20 mouse cellular contexts compared by ENCODE assay signal in genomic region chr5:138280829-138281228, GRCm38 (mm10). TPM values are rescaled to one million over a fixed set of nuclear protein-coding genes. Genes with fewer than 3 reads are reported as not detected.
DNase-seq lines count a peak whose midpoint lies in the region; ATAC-seq and TF ChIP-seq lines count a peak whose summit lies in the region.
"Had no signal": no experiment of that assay in that cellular context is flagged by ENCODE, and none has a peak within 500 bp of the region (broad histone marks: within the 10 kb centered on the region; RNA-seq: fewer than 3 reads in every experiment).

No protein-coding gene starts in this region.

- no peak overlapping the region for H3K27ac ChIP-seq in forebrain, postnatal 0 days (ENCODE audit: low read depth, low read length)
- no peak overlapping the region for H3K27ac ChIP-seq in forebrain, embryonic 16.5 days (ENCODE audit: low read length)
- H3K27ac ChIP-seq in limb, embryonic 14.5 days (replicated peaks; ENCODE audit: low read depth, low read length): no peak overlapping the region
- no peak overlapping the region for H3K27ac ChIP-seq in limb, embryonic 10.5 days
- H3K27ac ChIP-seq in ES-Bruce4 (ENCODE audit: insufficient read depth, low read length): no peak overlapping the region
- no peak overlapping the region for H3K27ac ChIP-seq in midbrain, embryonic 16.5 days (ENCODE audit: low read length)
- H3K27ac ChIP-seq: embryonic facial prominence, embryonic 12.5 days; heart, embryonic 15.5 days; macrophage had no signal

- H3K9ac ChIP-seq in forebrain, postnatal 0 days: no peak overlapping the region
- no peak overlapping the region for H3K9ac ChIP-seq in forebrain, embryonic 16.5 days (replicated peaks; ENCODE audit: low read depth, low read length)
- no peak overlapping the region for H3K9ac ChIP-seq in limb, embryonic 14.5 days (ENCODE audit: low read depth, low read length, severe bottlenecking)
- no peak overlapping the region for H3K9ac ChIP-seq in ES-Bruce4 (ENCODE audit: low read depth, poor library complexity, severe bottlenecking)
- H3K9ac ChIP-seq in midbrain, embryonic 16.5 days (ENCODE audit: low read depth, low read length): no peak overlapping the region
- H3K9ac ChIP-seq: embryonic facial prominence, embryonic 12.5 days; heart, embryonic 15.5 days had no signal

- no peak for TF ChIP-seq POLR2A in limb, embryonic 14.5 days (IDR thresholded peaks at IDR 0.05; ENCODE audit: borderline replicate concordance, extremely low read depth, insufficient read depth, insufficient read length)
- TF ChIP-seq POLR2A in ES-Bruce4 (IDR thresholded peaks at IDR 0.05; ENCODE audit: insufficient read depth, low read length): no peak

- WGBS in forebrain, postnatal 0 days: 95% methylated on average over 15 of the region's 15 CpGs
- 92% methylated on average over 15 of the region's 15 CpGs for WGBS in forebrain, embryonic 16.5 days
- 95% methylated on average over 15 of the region's 15 CpGs for WGBS in limb, embryonic 14.5 days
- 88% methylated on average over 15 of the region's 15 CpGs for WGBS in limb, embryonic 10.5 days
- WGBS in midbrain, embryonic 16.5 days: 93% methylated on average over 15 of the region's 15 CpGs

- DNase-seq in forebrain, postnatal 0 days: no peak
- no peak for DNase-seq in limb, embryonic 14.5 days (ENCODE audit: low spot score)
- no peak for DNase-seq in limb, embryonic 10.5 days (ENCODE audit: low spot score)
- no peak for DNase-seq in frontal cortex, postnatal 36 days (ENCODE audit: low spot score in 2 of 2)
- no peak for DNase-seq in embryo, embryonic 11 days
- DNase-seq: adrenal gland, adult 2 months; B cell, adult 2 months; cerebellum, postnatal 10 days; gastrocnemius, postnatal 14 days; kidney, adult 9 months; thymus, postnatal 14 days had no signal

- no peak for TF ChIP-seq EP300 in ES-Bruce4 (IDR thresholded peaks at IDR 0.05; ENCODE audit: insufficient read depth, low read depth, low read length)

- no peak for ATAC-seq in forebrain, postnatal 0 days
- ATAC-seq in forebrain, embryonic 16.5 days: no peak
- no peak for ATAC-seq in limb, embryonic 14.5 days (ENCODE audit: low FRiP score, low read depth)
- ATAC-seq in midbrain, embryonic 16.5 days: no peak

- peak overlapping the region; percentile 61; the same call in 1 of the 2 replicates for H3K4me2 ChIP-seq in forebrain, postnatal 0 days (ENCODE audit: low read depth)
- no peak overlapping the region for H3K4me2 ChIP-seq in forebrain, embryonic 16.5 days (ENCODE audit: low read length)
- peak overlapping the region; percentile 69; the same call in 1 of the 2 replicates for H3K4me2 ChIP-seq in limb, embryonic 14.5 days (replicated peaks; ENCODE audit: low read depth, low read length, severe bottlenecking)
- H3K4me2 ChIP-seq in midbrain, embryonic 16.5 days (ENCODE audit: low read length): no peak overlapping the region; the same call in 1 of the 2 replicates

- no peaks in the 10 kb centered on the region for H3K9me3 ChIP-seq in forebrain, postnatal 0 days (ENCODE audit: low read length)
- peaks cover 7% of the 10 kb centered on the region for H3K9me3 ChIP-seq in forebrain, embryonic 16.5 days (ENCODE audit: control insufficient read depth, low read length)
- peaks cover 6% of the 10 kb centered on the region; the same call in 1 of the 2 replicates for H3K9me3 ChIP-seq in limb, embryonic 14.5 days (ENCODE audit: control insufficient read depth, low read length)
- H3K9me3 ChIP-seq in limb, embryonic 10.5 days (replicated peaks): no peaks in the 10 kb centered on the region
- H3K9me3 ChIP-seq in ES-Bruce4 (replicated peaks; ENCODE audit: control insufficient read depth, insufficient read depth, low read length, poor library complexity, severe bottlenecking): no peaks in the 10 kb centered on the region
- H3K9me3 ChIP-seq in midbrain, embryonic 16.5 days (replicated peaks; ENCODE audit: control insufficient read depth, low read length, poor library complexity, severe bottlenecking): no peaks in the 10 kb centered on the region
- H3K9me3 ChIP-seq: embryonic facial prominence, embryonic 12.5 days; heart, embryonic 15.5 days had no signal

- H3K36me3 ChIP-seq in forebrain, postnatal 0 days (ENCODE audit: insufficient read depth): peaks cover 10% of the 10 kb centered on the region; the same call in 1 of the 2 replicates
- H3K36me3 ChIP-seq in forebrain, embryonic 16.5 days (ENCODE audit: control insufficient read depth, insufficient read depth): 0 out of 2 replicates have a peak, but pooled peaks cover 8% of the 10 kb centered on the region
- peaks cover 22% of the 10 kb centered on the region for H3K36me3 ChIP-seq in limb, embryonic 14.5 days (ENCODE audit: control insufficient read depth, insufficient read depth, low read length)
- peaks cover 29% of the 10 kb centered on the region for H3K36me3 ChIP-seq in limb, embryonic 10.5 days
- H3K36me3 ChIP-seq in ES-Bruce4 (ENCODE audit: control insufficient read depth, insufficient read depth, low read length, poor library complexity, severe bottlenecking): no peaks in the 10 kb centered on the region
- no peaks in the 10 kb centered on the region for H3K36me3 ChIP-seq in midbrain, embryonic 16.5 days (ENCODE audit: control insufficient read depth, insufficient read depth, low read length)
- H3K36me3 ChIP-seq: heart, embryonic 15.5 days had no signal

- peaks cover 23% of the 10 kb centered on the region; the same call in 1 of the 2 replicates for H3K4me1 ChIP-seq in forebrain, postnatal 0 days (ENCODE audit: insufficient read depth)
- peaks cover 37% of the 10 kb centered on the region for H3K4me1 ChIP-seq in forebrain, embryonic 16.5 days (replicated peaks; ENCODE audit: control insufficient read depth, insufficient read depth, low read length)
- peaks cover 19% of the 10 kb centered on the region for H3K4me1 ChIP-seq in limb, embryonic 14.5 days (ENCODE audit: control insufficient read depth, insufficient read depth, low read length)
- peaks cover 36% of the 10 kb centered on the region for H3K4me1 ChIP-seq in limb, embryonic 10.5 days
- H3K4me1 ChIP-seq in ES-Bruce4 (ENCODE audit: control insufficient read depth, insufficient read depth, low read length): no peaks in the 10 kb centered on the region
- peaks cover 30% of the 10 kb centered on the region for H3K4me1 ChIP-seq in midbrain, embryonic 16.5 days (ENCODE audit: control insufficient read depth, insufficient read depth, low read length)

- H3K4me3 ChIP-seq in forebrain, postnatal 0 days (ENCODE audit: low read depth, low read length): no peak overlapping the region
- H3K4me3 ChIP-seq in forebrain, embryonic 16.5 days (replicated peaks; ENCODE audit: low read length): no peak overlapping the region; the same call in 1 of the 2 replicates
- H3K4me3 ChIP-seq in limb, embryonic 14.5 days (replicated peaks; ENCODE audit: low read length): no peak overlapping the region; the same call in 1 of the 2 replicates
- H3K4me3 ChIP-seq in limb, embryonic 10.5 days: no peak overlapping the region
- peak overlapping the region; percentile 24; the same call in 1 of the 2 replicates for H3K4me3 ChIP-seq in ES-Bruce4 (ENCODE audit: low read depth, low read length)
- peak overlapping the region; percentile 70 for H3K4me3 ChIP-seq in midbrain, embryonic 16.5 days (ENCODE audit: low read depth, low read length)

- H3K27me3 ChIP-seq in forebrain, postnatal 0 days (ENCODE audit: insufficient read depth, low read length): no peaks in the 10 kb centered on the region
- H3K27me3 ChIP-seq in forebrain, embryonic 16.5 days (replicated peaks; ENCODE audit: control insufficient read depth, insufficient read depth, low read length): 0 out of 2 replicates have a peak, but pooled peaks cover 2% of the 10 kb centered on the region
- no peaks in the 10 kb centered on the region for H3K27me3 ChIP-seq in limb, embryonic 14.5 days (ENCODE audit: control insufficient read depth, insufficient read depth, low read length)
- H3K27me3 ChIP-seq in limb, embryonic 10.5 days (ENCODE audit: low read depth, poor library complexity, severe bottlenecking): no peaks in the 10 kb centered on the region
- H3K27me3 ChIP-seq in ES-Bruce4 (ENCODE audit: control insufficient read depth, insufficient read depth, low read length, poor library complexity, severe bottlenecking): peaks cover 3% of the 10 kb centered on the region
- no peaks in the 10 kb centered on the region for H3K27me3 ChIP-seq in midbrain, embryonic 16.5 days (ENCODE audit: control insufficient read depth, insufficient read depth, low read depth, low read length)
- H3K27me3 ChIP-seq: embryonic facial prominence, embryonic 12.5 days; heart, embryonic 15.5 days had no signal

- TF ChIP-seq CTCF in forebrain, postnatal 0 days (IDR thresholded peaks at IDR 0.05; ENCODE audit: low read depth): no peak
- TF ChIP-seq CTCF in ES-Bruce4 (IDR thresholded peaks at IDR 0.05; ENCODE audit: low read depth, low read length): no peak

RNA-seq across cellular contexts. Expression of gene Stag3, which starts 0.8 kb away (rescaled TPM):
- 12.0 and 16.9 TPM in 2 replicates for total RNA-seq in forebrain, postnatal 0 days (2014; rRNA removed)
- polyA plus RNA-seq in forebrain, postnatal 0 days (2015; fragmentation: Nextera tagmentation; extraction: Ambion mirVana): 4.1 and 5.5 TPM in 2 replicates
- polyA plus RNA-seq in forebrain, embryonic 16.5 days (2015; fragmentation: Nextera tagmentation; extraction: Ambion mirVana): 5.6 and 6.3 TPM in 2 replicates
- 18.8 and 25.3 TPM in 2 replicates for polyA plus RNA-seq in limb, embryonic 14.5 days (2012; rRNA removed)
- polyA plus RNA-seq in limb, embryonic 14.5 days (2014; fragmentation: Nextera tagmentation; extraction: Ambion mirVana): 5.6 TPM in 2 replicates
- 4.7 and 6.7 TPM in 2 replicates for polyA plus RNA-seq in limb, embryonic 10.5 days (2016; fragmentation: Nextera tagmentation; extraction: Ambion mirVana)
- 16.5 and 24.6 TPM in 2 replicates for polyA plus RNA-seq in ES-Bruce4 (2011; ENCODE audit: insufficient read depth, insufficient read length, low read depth, missing spikeins)
- 11.7 and 13.1 TPM in 2 replicates for polyA plus RNA-seq in midbrain, embryonic 16.5 days (2015; fragmentation: Nextera tagmentation; extraction: Ambion mirVana)
- polyA plus RNA-seq: adrenal gland, adult 2 months had no signal

RNA-seq across cellular contexts. Expression of gene Gpc2, which starts 1.0 kb away (rescaled TPM):
- 145 and 170 TPM in 2 replicates for total RNA-seq in forebrain, postnatal 0 days (2014; rRNA removed)
- 54.2 and 62.0 TPM in 2 replicates for polyA plus RNA-seq in forebrain, postnatal 0 days (2015; fragmentation: Nextera tagmentation; extraction: Ambion mirVana)
- polyA plus RNA-seq in forebrain, embryonic 16.5 days (2015; fragmentation: Nextera tagmentation; extraction: Ambion mirVana): 212 and 245 TPM in 2 replicates
- polyA plus RNA-seq in limb, embryonic 14.5 days (2012; rRNA removed): 183 and 277 TPM in 2 replicates
- polyA plus RNA-seq in limb, embryonic 14.5 days (2014; fragmentation: Nextera tagmentation; extraction: Ambion mirVana): 6.4 and 7.2 TPM in 2 replicates
- 36.5 and 54.3 TPM in 2 replicates for polyA plus RNA-seq in limb, embryonic 10.5 days (2016; fragmentation: Nextera tagmentation; extraction: Ambion mirVana)
- 14.6 and 15.4 TPM in 2 replicates for polyA plus RNA-seq in ES-Bruce4 (2011; ENCODE audit: insufficient read depth, insufficient read length, low read depth, missing spikeins)
- 179 and 220 TPM in 2 replicates for polyA plus RNA-seq in midbrain, embryonic 16.5 days (2015; fragmentation: Nextera tagmentation; extraction: Ambion mirVana)

RNA-seq across cellular contexts. Expression of gene Gm43720, which starts 1.1 kb away (rescaled TPM):
- total RNA-seq in forebrain, postnatal 0 days (2014; rRNA removed): 0.31 and 0.33 TPM in 2 replicates
- polyA plus RNA-seq in forebrain, postnatal 0 days (2015; fragmentation: Nextera tagmentation; extraction: Ambion mirVana): 0.04 TPM in 1 of 2 replicates, not detected in the other
- polyA plus RNA-seq in forebrain, embryonic 16.5 days (2015; fragmentation: Nextera tagmentation; extraction: Ambion mirVana): 0.10 TPM in 1 of 2 replicates, not detected in the other
- 0.18 and 0.19 TPM in 2 replicates for polyA plus RNA-seq in limb, embryonic 14.5 days (2012; rRNA removed)
- polyA plus RNA-seq in limb, embryonic 14.5 days (2014; fragmentation: Nextera tagmentation; extraction: Ambion mirVana): 0.15 and 0.33 TPM in 2 replicates
- 0.08 and 0.18 TPM in 2 replicates for polyA plus RNA-seq in limb, embryonic 10.5 days (2016; fragmentation: Nextera tagmentation; extraction: Ambion mirVana)
- not detected in 2 replicates for polyA plus RNA-seq in ES-Bruce4 (2011; ENCODE audit: insufficient read depth, insufficient read length, low read depth, missing spikeins)
- 0.09 and 0.27 TPM in 2 replicates for polyA plus RNA-seq in midbrain, embryonic 16.5 days (2015; fragmentation: Nextera tagmentation; extraction: Ambion mirVana)
- total RNA-seq: adrenal gland, adult 2 months; gastrocnemius, postnatal 14 days had no signal
- polyA plus RNA-seq: adrenal gland, adult 2 months; forebrain, embryonic 14.5 days; liver, embryonic 16.5 days; macrophage; spleen, adult 2 months had no signal

RNA-seq across cellular contexts. Expression of gene Gal3st4, which starts 8.2 kb away (rescaled TPM):
- 0.23 and 0.57 TPM in 2 replicates for total RNA-seq in forebrain, postnatal 0 days (2014; rRNA removed)
- polyA plus RNA-seq in forebrain, postnatal 0 days (2015; fragmentation: Nextera tagmentation; extraction: Ambion mirVana): 1.1 and 1.5 TPM in 2 replicates
- polyA plus RNA-seq in forebrain, embryonic 16.5 days (2015; fragmentation: Nextera tagmentation; extraction: Ambion mirVana): 1.6 and 2.4 TPM in 2 replicates
- 1.9 and 3.2 TPM in 2 replicates for polyA plus RNA-seq in limb, embryonic 14.5 days (2012; rRNA removed)
- 3.7 and 3.8 TPM in 2 replicates for polyA plus RNA-seq in limb, embryonic 14.5 days (2014; fragmentation: Nextera tagmentation; extraction: Ambion mirVana)
- 3.3 and 3.7 TPM in 2 replicates for polyA plus RNA-seq in limb, embryonic 10.5 days (2016; fragmentation: Nextera tagmentation; extraction: Ambion mirVana)
- 0.30 and 0.84 TPM in 2 replicates for polyA plus RNA-seq in ES-Bruce4 (2011; ENCODE audit: insufficient read depth, insufficient read length, low read depth, missing spikeins)
- polyA plus RNA-seq in midbrain, embryonic 16.5 days (2015; fragmentation: Nextera tagmentation; extraction: Ambion mirVana): 1.8 and 2.3 TPM in 2 replicates
- polyA plus RNA-seq: macrophage had no signal

RNA-seq across cellular contexts. Expression of gene BC037034, which starts 17.0 kb away (rescaled TPM):
- total RNA-seq in forebrain, postnatal 0 days (2014; rRNA removed): 59.6 and 61.3 TPM in 2 replicates
- polyA plus RNA-seq in forebrain, postnatal 0 days (2015; fragmentation: Nextera tagmentation; extraction: Ambion mirVana): 14.2 and 16.1 TPM in 2 replicates
- polyA plus RNA-seq in forebrain, embryonic 16.5 days (2015; fragmentation: Nextera tagmentation; extraction: Ambion mirVana): 11.1 and 14.0 TPM in 2 replicates
- 81.0 and 102 TPM in 2 replicates for polyA plus RNA-seq in limb, embryonic 14.5 days (2012; rRNA removed)
- 5.2 and 7.6 TPM in 2 replicates for polyA plus RNA-seq in limb, embryonic 14.5 days (2014; fragmentation: Nextera tagmentation; extraction: Ambion mirVana)
- 5.4 and 6.3 TPM in 2 replicates for polyA plus RNA-seq in limb, embryonic 10.5 days (2016; fragmentation: Nextera tagmentation; extraction: Ambion mirVana)
- polyA plus RNA-seq in ES-Bruce4 (2011; ENCODE audit: insufficient read depth, insufficient read length, low read depth, missing spikeins): 14.7 and 16.6 TPM in 2 replicates
- polyA plus RNA-seq in midbrain, embryonic 16.5 days (2015; fragmentation: Nextera tagmentation; extraction: Ambion mirVana): 14.7 and 15.6 TPM in 2 replicates

Comparison
In these comparisons a context has a peak if more than half of its experiments do, and no peak if none do; other contexts are left out.
1. H3K4me2 ChIP-seq: peak in forebrain, postnatal 0 days (single experiment) and limb, embryonic 14.5 days (single experiment); none in forebrain, embryonic 16.5 days (single experiment) and midbrain, embryonic 16.5 days (single experiment).
2. H3K4me3 ChIP-seq: peak in ES-Bruce4 (single experiment) and midbrain, embryonic 16.5 days (single experiment); none in forebrain, postnatal 0 days (single experiment), forebrain, embryonic 16.5 days (single experiment), limb, embryonic 14.5 days (single experiment) and limb, embryonic 10.5 days (single experiment).